Mouse (Mus musculus): ENCODE data around the gene Kcnd3. TPM values are rescaled to one million over a fixed set of nuclear protein-coding genes. Genes with fewer than 3 reads are reported as not detected.
A peak's percentile ranks its signal among the peaks of the same experiment; 100 is the strongest.

The Kcnd3 gene
- polyA plus RNA-seq, 1 experiment from 2014 or later, result 0.02 TPM

GRCm38 (mm10) chr3:105478876-105479275 lies 26.7 kb downstream of the Kcnd3 start:
- Histone ChIP-seq H3K9me3 (ENCODE audit: low read length) (no peaks in the 10 kb centered on the region), H3K4me1 (ENCODE audit: insufficient read depth) (no peaks in the 10 kb centered on the region), H3K4me2 (ENCODE audit: low read depth, low read length) (no peak overlapping the region), H3K4me3 (ENCODE audit: low read depth, low read length) (no peak overlapping the region), H3K9ac (replicated peaks) (no peak overlapping the region), H3K27me3 (ENCODE audit: insufficient read depth, low read length) (no peaks in the 10 kb centered on the region), H3K27ac (ENCODE audit: low read depth) (no peak overlapping the region), H3K36me3 (replicated peaks; ENCODE audit: insufficient read depth, low read length) (no peaks in the 10 kb centered on the region)
- ATAC-seq (no peak), DNase-seq (no peak)
- 72% methylated on average over 4 of the region's 4 CpGs for WGBS (ENCODE audit: insufficient replicate concordance)
- TF ChIP-seq CTCF (IDR thresholded peaks at IDR 0.05; ENCODE audit: low read depth) (no peak), EP300 (IDR thresholded peaks at IDR 0.05; ENCODE audit: low read depth) (no peak)

GRCm38 (mm10) chr3:105481419-105481818 lies 29.3 kb downstream of the Kcnd3 start:
- no peak for DNase-seq
- 80% methylated on average over 8 of the region's 8 CpGs for WGBS (ENCODE audit: insufficient replicate concordance)
- Histone ChIP-seq H3K4me3 (ENCODE audit: low read depth, low read length) (no peak overlapping the region), H3K4me2 (ENCODE audit: low read depth, low read length) (no peak overlapping the region), H3K9ac (replicated peaks) (no peak overlapping the region), H3K27me3 (ENCODE audit: insufficient read depth, low read length) (no peaks in the 10 kb centered on the region), H3K4me1 (ENCODE audit: insufficient read depth) (no peaks in the 10 kb centered on the region), H3K36me3 (replicated peaks; ENCODE audit: insufficient read depth, low read length) (no peaks in the 10 kb centered on the region), H3K9me3 (ENCODE audit: low read length) (no peaks in the 10 kb centered on the region), H3K27ac (ENCODE audit: low read depth) (no peak overlapping the region)
- TF ChIP-seq CTCF (IDR thresholded peaks at IDR 0.05; ENCODE audit: low read depth), result no peak
- TF ChIP-seq EP300 (IDR thresholded peaks at IDR 0.05; ENCODE audit: low read depth), result no peak
- no peak for ATAC-seq

GRCm38 (mm10) chr3:105483651-105484052 lies 31.5 kb downstream of the Kcnd3 start:
- TF ChIP-seq CTCF (IDR thresholded peaks at IDR 0.05; ENCODE audit: low read depth) (no peak), EP300 (IDR thresholded peaks at IDR 0.05; ENCODE audit: low read depth) (no peak)
- Histone ChIP-seq H3K9ac (replicated peaks) (no peak overlapping the region), H3K4me3 (ENCODE audit: low read depth, low read length) (no peak overlapping the region), H3K4me1 (ENCODE audit: insufficient read depth) (no peaks in the 10 kb centered on the region), H3K27ac (ENCODE audit: low read depth) (no peak overlapping the region), H3K4me2 (ENCODE audit: low read depth, low read length) (no peak overlapping the region), H3K9me3 (ENCODE audit: low read length) (no peaks in the 10 kb centered on the region), H3K27me3 (ENCODE audit: insufficient read depth, low read length) (no peaks in the 10 kb centered on the region), H3K36me3 (replicated peaks; ENCODE audit: insufficient read depth, low read length) (no peaks in the 10 kb centered on the region)
- 75% methylated on average over 13 of the region's 13 CpGs for WGBS (ENCODE audit: insufficient replicate concordance)
- ATAC-seq (no peak), DNase-seq (no peak)

- TF ChIP-seq CTCF (IDR thresholded peaks at IDR 0.05; ENCODE audit: low read depth) (no peak), EP300 (IDR thresholded peaks at IDR 0.05; ENCODE audit: low read depth) (no peak)
- H3K4me2 ChIP-seq (ENCODE audit: low read depth, low read length), result no peak overlapping the region
- 31% methylated on average over 8 of the region's 8 CpGs for WGBS (ENCODE audit: insufficient replicate concordance)
- no peaks in the 10 kb centered on the region for H3K36me3 ChIP-seq (replicated peaks; ENCODE audit: insufficient read depth, low read length)
- no peak overlapping the region for H3K9ac ChIP-seq (replicated peaks)
- H3K27me3 ChIP-seq (ENCODE audit: insufficient read depth, low read length), result no peaks in the 10 kb centered on the region
- H3K4me3 ChIP-seq (ENCODE audit: low read depth, low read length), result no peak overlapping the region
- no peaks in the 10 kb centered on the region for H3K9me3 ChIP-seq (ENCODE audit: low read length)
- no peaks in the 10 kb centered on the region for H3K4me1 ChIP-seq (ENCODE audit: insufficient read depth)
- peak; percentile 19 for DNase-seq
- ATAC-seq, result no peak
- H3K27ac ChIP-seq (ENCODE audit: low read depth), result no peak overlapping the region
Observed at GRCm38 (mm10) chr3:105487171-105487570, 35.0 kb downstream of the Kcnd3 start.

- H3K27me3 ChIP-seq (ENCODE audit: insufficient read depth, low read length), result no peaks in the 10 kb centered on the region
- H3K9ac ChIP-seq (replicated peaks), result no peak overlapping the region
- no peak overlapping the region for H3K4me2 ChIP-seq (ENCODE audit: low read depth, low read length)
- ATAC-seq (no peak), DNase-seq (no peak)
- no peak overlapping the region for H3K4me3 ChIP-seq (ENCODE audit: low read depth, low read length)
- no peaks in the 10 kb centered on the region for H3K36me3 ChIP-seq (replicated peaks; ENCODE audit: insufficient read depth, low read length)
- 36% methylated on average over 4 of the region's 4 CpGs for WGBS (ENCODE audit: insufficient replicate concordance)
- no peak for TF ChIP-seq CTCF (IDR thresholded peaks at IDR 0.05; ENCODE audit: low read depth)
- no peak for TF ChIP-seq EP300 (IDR thresholded peaks at IDR 0.05; ENCODE audit: low read depth)
- no peaks in the 10 kb centered on the region for H3K9me3 ChIP-seq (ENCODE audit: low read length)
- H3K27ac ChIP-seq (ENCODE audit: low read depth), result no peak overlapping the region
- H3K4me1 ChIP-seq (ENCODE audit: insufficient read depth), result no peaks in the 10 kb centered on the region
Observed at GRCm38 (mm10) chr3:105489607-105490006, 37.5 kb downstream of the Kcnd3 start.

- no peaks in the 10 kb centered on the region for H3K9me3 ChIP-seq (ENCODE audit: low read length)
- no peak overlapping the region for H3K4me2 ChIP-seq (ENCODE audit: low read depth, low read length)
- no peak overlapping the region for H3K27ac ChIP-seq (ENCODE audit: low read depth)
- no peaks in the 10 kb centered on the region for H3K4me1 ChIP-seq (ENCODE audit: insufficient read depth)
- no peak overlapping the region for H3K4me3 ChIP-seq (ENCODE audit: low read depth, low read length)
- TF ChIP-seq CTCF (IDR thresholded peaks at IDR 0.05; ENCODE audit: low read depth), result no peak
- TF ChIP-seq EP300 (IDR thresholded peaks at IDR 0.05; ENCODE audit: low read depth), result no peak
- no peak for ATAC-seq
- H3K9ac ChIP-seq (replicated peaks), result no peak overlapping the region
- WGBS (ENCODE audit: insufficient replicate concordance), result 50% methylated on average over 9 of the region's 9 CpGs
- H3K36me3 ChIP-seq (replicated peaks; ENCODE audit: insufficient read depth, low read length), result no peaks in the 10 kb centered on the region
- no peaks in the 10 kb centered on the region for H3K27me3 ChIP-seq (ENCODE audit: insufficient read depth, low read length)
- DNase-seq, result no peak
Observed at GRCm38 (mm10) chr3:105494886-105495285, 42.8 kb downstream of the Kcnd3 start.

- DNase-seq (no peak), ATAC-seq (no peak)
- Histone ChIP-seq H3K4me1 (ENCODE audit: insufficient read depth) (no peaks in the 10 kb centered on the region), H3K4me2 (ENCODE audit: low read depth, low read length) (no peak overlapping the region), H3K27ac (ENCODE audit: low read depth) (no peak overlapping the region), H3K9me3 (ENCODE audit: low read length) (no peaks in the 10 kb centered on the region), H3K36me3 (replicated peaks; ENCODE audit: insufficient read depth, low read length) (no peaks in the 10 kb centered on the region), H3K9ac (replicated peaks) (no peak overlapping the region), H3K27me3 (ENCODE audit: insufficient read depth, low read length) (no peaks in the 10 kb centered on the region), H3K4me3 (ENCODE audit: low read depth, low read length) (no peak overlapping the region)
- 75% methylated on average over 7 of the region's 7 CpGs for WGBS (ENCODE audit: insufficient replicate concordance)
- no peak for TF ChIP-seq EP300 (IDR thresholded peaks at IDR 0.05; ENCODE audit: low read depth)
- TF ChIP-seq CTCF (IDR thresholded peaks at IDR 0.05; ENCODE audit: low read depth), result no peak
Observed at GRCm38 (mm10) chr3:105496216-105496615, 44.1 kb downstream of the Kcnd3 start.

Measured in liver, postnatal 0 days (tissue).